Mouse (Mus musculus) E14TG2a.4 (cell line): Measurements from ENCODE around the gene Serinc5.

ENCODE experiments used
- CTCF ChIP-seq: conservative IDR thresholded peaks from 2 replicates; pipeline ENCODE4 v1.5.1; 2014; ENCODE audit warnings: low read length
- POU5F1 ChIP-seq: IDR thresholded peaks from 2 replicates; pipeline ENCODE4 v1.6.1; 2014; ENCODE audit warnings: low read length, borderline replicate concordance

GRCm38 (mm10) chr13:92704189-92704588, 93.3 kb downstream of the Serinc5 start:
- TF ChIP-seq CTCF (no peak), POU5F1 (no peak)
